Mouse (Mus musculus) kidney, adult 11 months (tissue): ENCODE measurements around the gene Cry2.
"Not testable (repeated sequence)": the region's sequence is repeated elsewhere in the genome, so short reads cannot be mapped to it uniquely, and the experiment has no call there.

Source experiments
- DNase-seq: peaks from one replicate; pipeline ENCODE4 v3.0.0; 2022

The Cry2 gene

DNA sequence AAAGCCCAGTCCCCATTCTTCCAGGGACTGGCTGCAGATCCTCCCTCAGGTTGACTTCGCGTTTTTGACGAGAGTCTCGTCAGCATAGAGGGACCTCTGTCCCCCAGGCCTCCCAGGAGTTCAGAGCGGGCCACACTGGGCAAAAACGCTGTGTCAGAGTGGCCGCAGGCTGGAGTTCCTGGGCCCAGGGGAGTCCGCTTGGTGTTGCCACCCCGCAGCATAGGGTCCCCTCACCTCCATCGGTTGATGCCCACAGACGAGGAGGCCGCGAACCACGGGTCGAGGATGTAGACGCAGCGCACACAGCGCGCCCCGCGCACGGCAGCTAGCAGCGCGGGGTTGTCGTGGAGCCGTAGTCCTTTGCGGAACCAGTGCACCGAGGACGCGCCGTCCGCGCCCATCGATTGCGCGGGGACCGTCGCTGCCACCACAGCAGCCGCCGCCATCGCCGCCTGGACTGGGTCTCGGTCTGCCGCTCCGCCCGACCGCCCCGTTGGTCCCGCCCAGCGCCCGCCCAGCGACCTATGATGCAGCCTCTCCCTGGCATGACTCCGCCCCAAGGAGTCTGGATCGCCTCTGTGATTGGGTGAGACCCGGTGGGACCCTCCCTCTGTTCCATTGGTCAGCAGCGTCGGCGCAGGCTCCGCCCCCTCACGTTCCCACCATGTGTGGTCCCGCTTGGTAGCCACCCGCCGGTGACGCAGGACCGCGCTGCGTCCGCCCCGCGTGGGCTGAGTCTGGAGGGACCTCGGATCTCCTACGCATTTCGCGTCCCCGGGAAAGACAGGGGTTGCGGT, at the start of gene Cry2:
Cry2 (minus strand) TSS at position 466 of the 797 bp plus-strand sequence.
- peak; percentile 99 for DNase-seq

DNA sequence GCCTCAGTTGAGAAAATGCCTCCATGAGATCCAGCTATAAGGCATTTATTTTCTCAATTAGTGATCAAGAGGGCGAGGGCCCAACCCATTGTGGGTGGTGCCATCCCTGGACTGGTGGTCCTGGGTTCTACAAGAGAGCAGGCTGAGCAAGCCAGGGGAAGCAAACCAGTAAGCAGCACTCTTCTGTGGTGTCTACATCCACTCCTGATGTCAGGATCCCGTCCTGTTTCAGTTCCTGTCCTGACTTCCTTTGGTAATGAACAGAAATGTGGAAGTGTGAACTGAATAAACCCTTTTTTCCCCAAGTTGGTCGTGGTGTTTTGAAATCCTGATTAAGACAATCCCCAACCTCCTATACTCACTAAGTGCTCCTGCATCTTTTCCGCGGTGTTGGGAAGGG, 49.7 kb upstream of the Cry2 start:
- DNase-seq, result no peak

DNA sequence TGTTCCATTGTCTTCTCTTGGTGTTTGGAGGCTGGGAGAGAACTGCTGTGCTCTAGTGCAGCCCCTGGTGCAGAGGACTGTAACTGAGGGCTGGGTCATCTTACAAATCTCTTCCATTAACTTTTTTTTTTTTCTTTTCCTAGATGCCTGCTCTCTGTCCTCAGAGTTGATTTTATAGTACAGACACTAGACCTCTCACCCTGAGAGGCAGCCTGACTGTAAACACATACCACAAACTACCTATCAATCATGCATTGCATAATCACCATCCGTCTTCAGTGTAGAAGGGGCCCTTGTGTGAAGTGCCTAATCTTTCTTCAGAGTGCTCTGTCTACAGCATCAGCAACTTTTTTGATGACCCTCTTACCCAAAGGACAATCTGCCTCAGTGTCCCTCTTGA, 48.7 kb upstream of the Cry2 start:
- no peak for DNase-seq

DNA sequence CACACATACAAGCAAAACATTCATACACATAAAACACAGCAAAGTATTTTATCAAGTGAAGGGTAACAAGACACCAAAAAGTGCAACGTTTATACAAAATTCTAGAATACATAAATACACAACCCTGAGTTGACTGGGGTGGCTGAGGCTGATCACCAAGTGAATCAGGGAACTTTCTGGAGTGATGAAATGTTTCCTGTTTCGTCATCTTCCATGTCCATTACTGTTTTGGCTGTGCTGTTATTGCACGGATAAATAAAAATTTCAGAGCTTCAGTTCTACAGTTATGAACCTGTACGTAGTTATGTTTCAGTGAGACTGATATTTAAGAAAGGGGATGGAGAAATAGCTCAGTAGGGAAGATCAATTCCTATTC, 44.5 kb upstream of the Cry2 start:
- DNase-seq, result no peak

DNA sequence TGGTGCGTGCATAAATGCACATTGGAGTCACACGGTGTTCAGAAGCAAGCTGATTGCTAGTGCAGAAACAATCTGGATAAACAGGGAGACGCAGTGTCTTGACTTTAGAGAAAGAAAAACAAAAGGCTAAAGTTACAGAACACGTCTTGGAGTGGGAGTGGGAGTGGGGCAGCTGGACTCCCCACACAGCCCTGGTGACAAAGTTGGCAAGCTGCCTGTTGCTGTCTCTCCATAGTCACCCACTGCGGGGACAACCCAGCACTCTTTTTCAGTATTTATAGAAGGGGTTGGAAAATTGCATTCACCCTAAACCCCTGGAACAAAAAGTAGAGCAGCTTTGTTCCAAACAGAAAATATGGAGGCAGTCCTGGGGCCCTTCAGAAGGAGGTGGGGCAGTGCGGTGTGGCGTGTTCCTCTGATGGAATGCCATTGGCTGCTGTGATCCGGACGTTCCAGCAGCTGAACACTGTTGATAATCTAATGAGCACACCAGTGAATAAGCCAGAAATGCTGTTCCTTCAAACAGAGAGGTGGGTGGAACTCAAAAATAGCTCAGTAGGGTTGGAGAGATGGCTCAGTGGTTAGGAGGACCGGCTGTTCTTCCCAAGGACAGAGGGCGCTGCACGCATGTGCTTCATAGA, 43.9 kb upstream of the Cry2 start:
- DNase-seq, result no peak

DNA sequence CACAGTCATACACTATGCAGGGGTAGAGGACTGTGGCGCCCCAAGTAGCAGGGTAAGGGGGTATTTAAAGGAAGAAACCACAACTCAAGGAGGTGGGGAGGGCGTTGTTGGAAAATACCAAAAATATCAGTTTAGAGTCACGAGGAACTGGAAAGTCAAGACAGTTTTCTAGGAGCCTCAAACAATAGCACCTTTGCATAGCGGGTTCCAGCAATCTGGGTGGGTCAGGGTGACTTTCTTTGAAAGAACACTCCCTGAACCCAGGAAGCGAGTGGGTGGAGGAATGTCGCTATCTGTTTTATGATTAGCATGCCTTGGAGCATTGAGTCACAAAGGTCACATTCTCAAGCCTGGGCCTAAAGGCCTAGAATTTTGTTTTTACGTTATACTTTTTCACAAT, 42.7 kb upstream of the Cry2 start:
- DNase-seq, result not testable (repeated sequence)

DNA sequence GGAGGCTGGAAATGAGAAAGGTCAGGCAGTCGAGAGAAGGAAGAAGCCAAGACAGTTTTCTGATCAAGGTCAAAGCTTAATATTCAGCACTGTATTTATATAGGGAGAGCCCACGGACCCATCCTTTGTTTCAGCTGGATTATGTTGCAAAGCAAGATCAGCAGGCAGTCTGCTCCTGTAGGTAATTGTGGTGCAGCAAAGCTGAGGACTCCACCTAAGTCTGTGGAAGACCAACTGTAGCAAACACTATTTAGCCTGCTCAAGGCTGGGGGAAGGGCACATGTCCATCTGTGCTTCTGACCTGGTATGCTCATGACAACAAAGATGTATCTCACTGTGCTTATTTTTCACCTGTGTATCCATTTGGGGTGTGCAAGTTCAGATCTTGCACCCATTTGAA, 41.9 kb upstream of the Cry2 start:
- no peak for DNase-seq

DNA sequence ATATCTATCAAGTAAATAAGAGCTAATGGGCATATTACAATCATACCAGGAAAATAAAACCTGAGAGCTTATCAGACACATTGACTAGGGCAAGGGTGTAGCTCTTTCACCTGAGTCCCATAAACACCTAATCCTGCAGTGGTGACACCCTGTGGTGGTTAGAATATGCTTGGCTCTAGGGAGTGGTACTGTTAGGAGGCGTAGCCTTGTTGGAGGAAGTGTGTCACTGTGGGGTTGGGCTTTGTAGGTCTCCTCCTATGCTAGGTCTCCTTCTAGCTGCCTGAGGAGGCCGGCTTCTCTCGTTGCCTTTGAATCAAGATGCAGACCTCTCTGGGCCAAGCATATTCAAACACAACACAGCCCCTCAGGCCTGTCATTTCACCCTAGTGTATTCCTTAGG, 41.1 kb upstream of the Cry2 start:
- DNase-seq, result no peak

DNA sequence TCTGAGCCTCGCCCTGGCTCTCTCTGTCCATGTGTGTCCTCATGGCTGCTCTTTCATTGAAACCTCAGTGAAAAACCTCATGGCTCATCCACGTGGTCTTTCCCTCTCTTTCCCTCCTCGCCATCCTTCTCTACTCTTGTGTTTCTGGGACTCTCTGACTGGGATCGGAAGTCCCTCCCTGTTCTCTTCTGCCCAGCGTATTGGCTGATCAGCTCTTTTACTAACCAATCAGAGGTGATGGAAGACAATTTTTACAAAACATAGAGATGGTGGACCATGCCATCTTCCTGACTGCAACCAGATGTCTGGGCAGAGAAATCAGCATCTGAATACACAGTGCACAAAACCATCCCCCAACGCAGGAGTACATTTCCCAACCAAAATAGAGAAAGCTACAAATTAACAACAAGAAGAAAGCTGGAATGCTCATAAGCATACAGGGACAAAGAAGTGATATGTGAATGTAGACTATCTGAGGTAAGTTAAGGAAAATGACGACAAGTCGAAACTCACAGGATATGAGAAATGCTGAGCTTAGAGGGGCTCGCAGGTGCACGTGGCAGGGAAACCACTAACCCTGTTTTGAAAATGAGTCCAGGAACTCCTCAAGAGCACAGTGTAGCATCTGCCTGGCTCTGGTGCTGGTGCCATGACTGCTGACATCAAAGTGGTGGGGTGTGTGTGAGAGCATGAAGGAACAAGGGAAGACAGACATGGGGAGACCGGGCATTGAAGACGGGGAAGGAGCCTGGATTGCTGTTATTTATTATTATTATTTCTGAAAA, 38.2 kb upstream of the Cry2 start:
- no peak for DNase-seq

DNA sequence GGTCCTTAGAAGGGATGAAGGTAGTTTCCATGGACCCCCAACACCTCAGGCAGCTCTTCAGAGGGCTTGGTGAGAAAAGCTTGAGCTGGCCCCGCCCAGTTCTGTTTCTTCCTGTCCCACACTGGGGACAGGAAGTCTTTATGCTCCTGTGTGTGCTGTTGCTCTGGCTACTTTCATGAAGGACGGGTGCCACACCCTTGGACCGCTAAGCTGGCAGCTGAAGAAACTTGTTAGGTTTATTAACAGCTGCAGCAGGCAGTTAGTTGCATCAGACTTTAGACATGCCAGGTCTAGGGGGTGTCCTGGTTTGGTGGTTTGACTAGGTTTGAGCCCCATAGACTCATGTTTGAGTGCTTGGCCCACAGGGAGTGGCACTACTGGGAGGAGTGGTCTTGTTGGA, 30.8 kb upstream of the Cry2 start:
- DNase-seq, result no peak

DNA sequence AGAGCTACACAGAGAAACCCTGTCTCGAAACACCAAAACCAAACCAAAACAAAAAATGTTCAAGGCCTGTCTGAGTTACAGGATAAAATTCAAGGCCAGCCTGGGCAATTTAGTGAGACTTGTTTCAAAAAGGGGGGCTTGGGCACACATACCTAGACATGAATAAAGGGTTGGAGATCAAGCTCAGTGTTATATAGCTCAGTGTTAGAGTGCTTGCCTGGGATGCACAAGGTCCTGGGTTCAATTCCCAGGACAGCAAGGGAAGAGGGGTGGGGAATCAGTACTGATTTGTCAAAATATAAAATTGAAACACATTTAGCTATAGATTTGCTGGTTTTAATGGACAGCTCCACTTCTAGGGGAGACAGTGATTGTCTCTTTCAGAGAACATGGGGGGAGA, 27.4 kb upstream of the Cry2 start:
- no peak for DNase-seq

DNA sequence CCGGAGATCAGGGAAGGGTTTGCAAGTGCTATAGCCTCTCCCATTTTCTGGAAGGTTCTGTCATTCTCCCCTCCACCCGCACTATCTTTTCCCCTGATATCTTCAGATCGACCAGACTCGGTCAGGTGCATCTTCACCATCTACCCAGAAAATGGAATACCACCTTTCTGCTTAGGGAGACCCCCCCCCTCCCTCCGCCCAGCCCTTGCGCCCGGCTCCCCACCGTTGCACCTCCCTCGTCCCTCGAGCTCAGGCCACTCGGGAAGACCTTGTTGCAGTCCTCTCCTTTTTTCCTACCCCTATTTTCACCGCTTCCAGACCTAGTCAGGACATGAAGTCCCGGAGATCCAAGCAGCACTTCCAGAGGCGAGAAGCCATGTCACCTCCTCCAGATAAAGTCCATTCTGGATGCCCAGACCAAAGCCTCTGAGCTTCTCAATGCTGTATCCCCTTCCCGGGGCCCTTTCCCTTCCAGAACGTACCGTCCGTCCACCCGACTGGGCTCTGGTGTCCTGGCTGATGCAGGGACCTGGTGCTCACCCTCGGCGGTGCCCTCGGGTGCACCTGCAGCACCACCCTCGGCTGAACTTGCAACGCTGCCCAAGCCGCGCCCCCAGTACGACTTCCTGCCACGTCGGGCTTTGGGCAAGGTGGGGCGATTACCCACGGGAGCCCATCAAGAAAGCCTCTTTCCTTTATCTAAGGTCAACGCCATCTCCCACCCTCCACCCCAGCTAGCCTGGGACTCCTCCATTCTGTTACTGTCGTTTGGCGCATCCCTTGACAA, 26.3 kb upstream of the Cry2 start, which contains the start of gene Slc35c1:
Slc35c1 (minus strand) TSS at position 618 of the 787 bp plus-strand sequence.
- DNase-seq, result peak; percentile 52

DNA sequence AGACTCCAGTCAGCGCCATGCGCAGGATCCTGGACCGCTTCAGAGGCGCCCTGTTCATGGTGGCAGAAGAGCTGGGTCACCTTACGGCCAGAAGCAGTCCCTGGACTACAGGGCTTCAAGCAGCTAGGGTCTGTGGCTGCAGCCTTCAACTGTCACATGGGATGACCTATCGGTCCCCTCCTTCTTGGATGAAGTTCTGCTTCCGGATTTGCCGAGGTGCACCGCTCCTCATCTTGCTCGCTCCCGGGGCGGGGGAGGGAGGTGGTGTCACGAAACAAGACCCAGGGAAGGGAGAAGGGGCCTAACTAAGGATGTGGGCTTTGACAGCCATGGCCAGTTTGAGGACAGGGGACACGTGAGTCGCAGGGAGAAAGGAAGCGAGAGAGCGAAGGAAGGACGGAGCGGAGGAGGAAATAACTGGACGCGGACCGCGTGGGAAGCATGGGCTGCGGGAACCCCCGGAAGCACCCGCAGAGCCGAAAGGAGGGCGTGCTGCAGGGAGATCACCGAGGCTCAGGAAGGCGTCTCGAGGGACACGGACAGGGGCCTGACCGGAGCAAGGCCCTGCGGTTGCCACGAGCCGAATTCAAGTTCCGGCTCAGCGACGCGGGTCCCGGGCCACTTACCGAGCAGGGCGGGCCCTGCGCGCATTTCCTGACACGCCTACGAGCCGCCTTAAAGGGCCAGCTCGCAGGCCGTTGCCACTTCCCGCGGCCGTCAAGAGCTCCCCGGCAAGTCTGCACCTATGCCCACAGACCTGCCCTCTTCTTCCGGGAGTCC, 25.5 kb upstream of the Cry2 start:
- peak; percentile 84 for DNase-seq

DNA sequence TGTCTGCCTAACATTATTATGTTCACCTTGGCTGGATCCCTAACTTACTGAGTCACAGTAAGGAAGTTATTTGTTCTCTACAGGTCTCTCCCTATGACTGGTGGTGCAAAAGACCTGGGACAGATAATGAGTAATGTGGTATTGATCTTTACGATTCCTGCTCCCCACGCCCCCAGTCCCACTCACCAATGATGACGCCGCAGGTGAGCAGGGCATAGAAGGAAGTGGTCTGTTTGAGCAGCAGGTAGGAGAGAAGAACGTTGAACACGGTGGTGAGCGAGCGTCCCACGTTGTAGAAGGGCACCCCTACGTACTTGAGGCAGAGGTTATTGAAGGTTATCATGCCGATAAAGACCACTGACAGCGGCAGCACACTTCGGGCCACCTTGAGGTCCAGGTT, 24.6 kb upstream of the Cry2 start:
- no peak for DNase-seq

DNA sequence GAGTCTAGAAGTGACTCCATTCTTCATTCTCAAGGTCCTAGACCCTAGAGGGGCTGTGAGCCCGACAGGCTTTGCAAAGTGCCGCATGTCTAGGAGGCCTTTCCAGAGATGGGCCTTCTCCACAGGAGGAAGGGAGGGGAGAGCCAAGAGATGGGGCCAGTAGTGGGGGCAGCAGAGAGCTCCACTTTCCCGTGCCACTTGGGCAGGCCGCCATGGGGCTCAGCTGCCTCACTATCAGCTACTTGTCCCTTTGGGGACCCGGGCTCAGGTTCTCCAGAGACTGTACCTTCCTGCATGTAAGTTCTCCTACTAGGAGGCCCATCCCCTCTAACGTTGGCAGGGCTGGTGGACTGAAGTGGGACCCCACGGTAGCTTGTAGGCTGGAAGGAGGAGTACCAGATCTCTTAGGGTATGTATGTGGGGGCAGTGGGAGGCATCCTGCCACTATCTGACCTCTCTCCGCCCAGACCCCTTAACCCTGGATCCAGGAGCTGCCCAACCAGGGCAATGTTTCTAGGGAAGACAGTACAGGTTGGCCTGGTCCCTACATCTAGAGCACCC, 23.2 kb upstream of the Cry2 start:
- DNase-seq, result no peak

DNA sequence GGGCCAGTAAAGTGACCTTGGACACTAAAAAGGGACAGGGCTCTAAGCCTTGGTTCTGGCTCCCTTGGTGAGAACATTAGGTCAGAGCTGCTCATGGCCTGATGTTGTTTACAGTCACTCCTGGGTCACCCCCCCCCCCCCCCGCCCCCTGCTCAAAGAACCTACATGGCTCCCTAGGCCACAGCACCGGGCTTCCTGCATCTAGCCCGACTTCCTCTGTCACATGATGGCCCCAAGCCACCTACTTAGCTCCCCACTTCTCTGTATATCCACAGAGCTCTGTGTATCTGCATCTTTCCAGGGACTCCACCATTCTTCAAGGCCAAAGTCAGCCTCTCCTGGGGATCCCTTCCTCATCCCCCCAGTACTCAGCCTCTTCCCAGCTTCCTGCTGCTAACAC, 21.9 kb upstream of the Cry2 start:
- DNase-seq, result no peak

DNA sequence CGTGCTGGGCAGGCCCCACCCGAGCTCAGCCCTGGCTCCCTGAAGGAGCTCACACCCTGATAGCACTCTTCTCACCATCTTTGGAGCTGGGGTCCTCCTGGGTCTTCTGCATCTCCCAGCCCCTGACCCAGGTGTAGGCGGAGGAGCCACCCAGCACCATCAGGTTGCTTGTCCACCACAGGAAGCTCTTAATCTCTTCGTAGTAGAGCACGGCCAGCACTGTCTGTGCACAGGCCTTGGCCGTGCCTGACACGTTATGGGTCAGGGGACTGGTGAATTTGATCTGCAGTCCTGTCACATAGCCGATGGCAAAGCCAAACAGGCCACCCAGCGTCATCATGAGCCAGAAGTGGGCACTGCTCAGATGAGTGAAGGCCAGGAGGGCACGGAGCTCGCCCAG, 20.3 kb upstream of the Cry2 start:
- no peak for DNase-seq

DNA sequence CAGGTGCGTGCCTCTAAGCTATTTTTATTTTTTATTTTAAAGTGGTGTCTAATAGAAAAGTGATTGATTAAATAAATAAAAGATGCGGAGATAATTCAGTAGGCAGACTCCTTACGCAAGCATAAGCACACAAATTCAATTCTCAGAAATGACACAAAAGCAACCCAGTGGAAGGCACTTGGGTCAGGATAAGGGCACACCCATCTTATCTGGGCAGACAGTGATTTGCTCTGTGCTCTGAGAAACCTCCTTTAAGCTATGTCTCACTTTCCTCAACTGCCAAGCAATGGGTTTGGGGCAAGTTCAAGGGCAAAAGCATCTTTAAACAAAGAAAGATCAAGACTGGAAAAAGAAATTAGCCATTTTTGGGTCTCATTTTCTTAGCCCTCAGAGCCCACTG, 17.3 kb upstream of the Cry2 start:
- DNase-seq, result no peak

DNA sequence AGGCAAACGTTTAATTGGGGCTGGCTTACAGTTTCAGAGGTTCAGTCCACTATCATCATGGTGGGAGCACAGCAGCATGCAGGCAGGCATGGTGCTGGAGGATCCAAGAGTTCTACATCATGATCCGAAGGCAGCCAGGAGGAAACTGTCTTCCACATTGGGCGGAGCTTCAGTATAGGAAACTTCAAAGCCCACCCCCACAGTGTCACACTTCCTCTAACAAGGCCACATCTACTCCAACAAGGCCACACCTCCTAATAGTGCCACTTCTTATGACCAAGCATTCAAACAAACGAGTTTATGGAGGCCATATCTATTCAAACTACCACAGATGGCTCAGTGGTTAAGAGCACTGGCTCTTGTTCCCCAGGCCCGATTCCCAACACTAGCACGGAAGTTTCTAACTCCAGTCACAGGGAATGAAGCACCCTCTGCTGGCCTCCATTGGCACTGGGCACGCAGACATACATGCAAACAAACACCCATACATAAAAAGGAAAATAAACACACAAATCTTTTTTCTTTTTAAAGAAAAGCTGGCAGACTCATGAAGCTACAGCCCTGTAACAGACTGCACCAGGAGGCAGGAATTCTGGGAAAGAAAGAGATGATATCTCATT, 13.4 kb upstream of the Cry2 start:
- no peak for DNase-seq

DNA sequence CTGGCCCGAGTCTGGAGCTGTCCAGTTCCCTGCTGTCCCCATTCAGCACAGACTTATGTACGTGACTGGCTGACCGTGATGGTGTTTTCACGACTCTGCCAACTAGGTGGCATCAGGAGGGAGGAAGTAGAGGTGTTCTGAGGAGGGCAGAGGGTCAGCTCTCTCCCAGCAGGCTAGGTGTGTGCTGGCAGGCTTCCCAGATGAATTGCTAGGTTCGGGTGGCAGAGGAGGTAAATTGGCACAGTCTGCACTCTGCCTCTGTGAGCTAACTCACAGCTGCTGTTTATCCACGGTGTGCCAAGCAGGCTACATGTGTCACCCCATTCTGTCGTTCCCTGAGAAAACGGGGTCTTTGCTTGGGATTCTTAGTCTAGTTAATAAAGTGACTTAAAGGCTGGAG, 12.8 kb upstream of the Cry2 start:
- peak; percentile 75 for DNase-seq

DNA sequence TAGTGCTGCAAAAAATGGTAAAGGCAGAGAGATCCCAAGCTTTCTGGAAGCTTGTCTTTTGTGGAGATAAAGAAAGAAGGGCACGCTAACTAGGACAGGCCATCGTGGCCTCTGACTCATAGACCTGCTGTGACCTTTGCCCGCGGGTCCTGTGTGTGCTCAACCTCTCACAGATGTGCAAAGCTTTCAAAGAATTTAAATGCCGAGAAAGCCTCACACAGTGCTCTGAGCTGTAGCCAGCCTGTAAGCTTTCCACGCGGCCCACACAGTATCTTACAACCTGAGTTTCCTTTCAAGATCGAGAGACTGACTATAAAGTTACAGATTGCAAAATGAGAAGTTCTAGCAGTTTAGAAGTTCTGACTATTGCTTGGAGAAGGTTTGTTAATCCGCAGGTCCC, 12.0 kb upstream of the Cry2 start:
- no peak for DNase-seq

DNA sequence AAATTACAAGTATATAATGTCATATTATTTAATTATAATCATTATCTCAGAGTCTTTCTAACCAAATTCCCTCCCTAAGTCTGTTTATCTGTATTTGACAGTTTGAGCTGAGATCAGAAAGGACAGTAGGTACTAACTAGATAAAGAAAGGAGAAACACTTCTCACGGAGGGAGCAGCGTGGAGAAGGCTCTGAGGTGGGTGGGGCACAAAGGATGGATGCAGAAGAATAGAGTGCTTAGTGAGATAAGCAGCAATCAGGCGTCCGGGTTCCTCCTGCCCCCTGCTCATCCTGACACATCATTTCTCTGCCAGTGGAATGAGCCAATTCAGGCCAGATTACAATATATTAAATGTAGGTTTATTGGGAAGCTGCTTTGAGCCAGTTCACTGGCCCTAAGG, 10.5 kb upstream of the Cry2 start:
- no peak for DNase-seq
